Mouse (Mus musculus) testis, postnatal 14 days (tissue): ENCODE measurements around the gene Ankrd2.
"Not testable (repeated sequence)": the region's sequence is repeated elsewhere in the genome, so short reads cannot be mapped to it uniquely, and the experiment has no call there.

Experiments used
- DNase-seq: peaks from one replicate; pipeline ENCODE4 v3.0.0; 2021; ENCODE audit warnings: low spot score

The Ankrd2 gene

DNA sequence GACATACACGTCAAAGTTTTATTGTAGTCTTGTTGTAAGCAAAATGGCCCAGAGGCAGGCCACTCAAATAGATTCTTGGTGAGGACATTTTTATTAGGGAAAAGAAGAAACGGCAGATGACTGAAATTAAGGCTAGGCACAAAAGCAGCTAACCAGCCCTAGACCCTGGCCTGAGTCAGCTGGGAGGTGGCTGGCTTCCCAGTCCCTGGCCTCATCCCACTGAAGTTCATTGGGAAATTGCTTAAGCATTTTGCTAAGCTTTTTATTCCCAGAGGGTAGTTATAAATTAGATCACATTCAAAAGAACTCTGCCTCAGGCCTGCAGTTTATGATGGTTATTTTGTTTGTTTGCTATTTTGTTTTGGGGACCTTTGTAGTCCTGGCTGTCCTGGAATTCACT, 20.1 kb downstream of the Ankrd2 start:
- no peak for DNase-seq

DNA sequence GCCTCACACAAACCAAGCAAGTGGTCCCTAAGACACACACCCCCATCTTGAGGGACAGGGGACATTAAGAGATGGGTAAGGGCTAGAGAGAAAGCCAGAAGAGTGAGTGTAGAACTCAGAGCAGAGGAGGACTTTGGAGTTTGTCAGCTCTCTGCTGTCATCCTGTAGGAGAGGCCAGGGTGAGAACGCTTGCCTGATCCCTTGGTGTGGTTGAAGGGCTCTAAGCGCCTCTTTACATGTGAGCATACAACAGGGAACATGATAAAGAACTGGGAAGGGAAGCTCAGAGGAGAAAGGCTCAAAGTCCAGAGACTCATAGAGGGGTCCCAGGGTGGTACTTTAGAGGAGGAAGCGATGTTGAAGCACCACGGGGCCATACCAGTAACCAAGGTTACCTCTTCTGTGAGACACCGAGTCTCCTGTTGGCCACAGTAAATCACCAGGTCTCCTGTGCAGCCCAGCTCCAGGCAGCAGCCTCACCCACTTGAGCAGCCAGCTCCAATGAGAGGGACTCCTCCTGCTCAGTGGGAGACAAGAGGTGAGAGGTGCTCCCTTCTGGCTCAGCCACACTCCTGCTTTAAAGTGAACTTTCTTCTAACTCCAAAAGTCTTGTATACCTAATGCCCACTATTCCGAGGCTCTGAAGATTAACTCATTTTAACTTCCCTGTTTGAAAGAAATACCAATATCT, 21.1 kb downstream of the Ankrd2 start:
- no peak for DNase-seq

DNA sequence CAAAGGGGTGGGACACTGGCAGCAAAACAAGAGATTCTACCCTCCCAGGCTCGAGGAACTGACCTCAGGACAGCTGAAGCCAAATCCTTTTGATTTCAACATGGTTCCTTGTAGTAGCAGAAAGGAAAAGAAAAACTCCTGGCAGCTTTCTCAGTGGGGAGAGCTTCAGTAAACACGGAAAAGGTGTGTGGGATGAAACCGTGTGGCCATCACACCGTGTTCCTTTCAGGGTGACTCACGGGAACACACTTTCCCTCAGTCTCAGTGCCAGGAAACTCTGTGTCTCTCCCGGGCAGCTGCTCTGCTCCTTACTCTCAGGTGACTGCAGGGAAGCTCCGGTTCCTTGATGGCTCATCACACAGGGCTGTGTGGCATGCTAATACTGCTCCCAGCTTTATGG, 22.6 kb downstream of the Ankrd2 start:
- peak; percentile 48 for DNase-seq

DNA sequence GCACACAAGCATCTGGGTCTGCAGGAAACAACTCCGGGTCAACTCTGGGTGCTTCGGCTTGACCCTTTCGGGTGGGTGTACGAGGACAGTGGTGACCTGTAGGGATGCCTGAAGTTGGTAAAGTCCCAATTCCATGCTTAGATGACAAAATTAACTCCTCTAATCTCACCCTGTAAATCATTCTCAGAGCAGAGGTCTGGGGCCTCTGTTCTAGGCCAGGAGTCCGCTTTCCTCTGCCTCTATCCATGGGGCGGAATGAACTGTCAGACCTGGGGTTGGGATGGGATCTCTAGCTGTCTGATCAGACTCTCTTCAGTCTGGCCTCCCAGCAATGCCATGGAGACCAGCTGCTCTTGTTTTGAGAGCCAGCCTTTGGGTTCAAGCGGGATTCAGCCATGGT, 25.6 kb downstream of the Ankrd2 start:
- no peak for DNase-seq

DNA sequence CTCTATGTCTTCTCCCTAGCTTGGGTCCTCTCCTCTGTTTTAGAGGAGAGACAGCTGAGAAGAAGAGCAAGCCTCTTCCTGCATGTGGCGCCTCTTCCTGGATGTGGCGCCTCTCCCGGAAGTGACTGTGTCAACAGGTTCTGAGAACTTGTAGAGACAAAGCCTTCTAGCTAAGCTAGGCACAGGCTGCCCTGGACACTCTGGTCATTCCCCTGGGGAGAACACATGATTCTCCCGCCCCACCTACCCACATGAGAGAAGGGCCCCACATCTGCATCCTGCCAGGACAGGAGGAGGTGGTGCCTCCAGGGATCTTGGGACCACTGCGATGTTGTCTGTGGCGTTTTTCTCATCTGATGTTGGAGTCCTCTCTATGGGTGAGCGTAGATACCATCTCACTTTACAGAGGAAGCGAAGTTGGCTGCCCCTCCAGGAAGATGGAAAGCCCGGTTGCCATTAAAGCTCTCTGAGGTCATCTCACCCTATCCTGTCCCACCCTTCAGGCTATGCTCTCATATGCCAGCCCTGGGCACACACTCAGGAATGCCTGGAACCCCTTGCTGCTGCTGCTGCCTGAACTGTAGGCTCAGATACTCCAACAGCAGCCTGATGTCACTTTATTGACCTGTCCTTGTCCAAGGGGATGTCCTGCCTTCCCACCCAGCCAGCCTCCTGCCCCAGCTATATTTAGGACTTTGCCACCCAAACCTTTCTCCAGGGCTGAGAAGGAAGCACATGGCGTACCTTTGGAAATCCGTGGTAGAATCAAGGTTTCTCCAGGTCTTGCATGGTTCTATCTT, 32.8 kb downstream of the Ankrd2 start:
- no peak for DNase-seq

DNA sequence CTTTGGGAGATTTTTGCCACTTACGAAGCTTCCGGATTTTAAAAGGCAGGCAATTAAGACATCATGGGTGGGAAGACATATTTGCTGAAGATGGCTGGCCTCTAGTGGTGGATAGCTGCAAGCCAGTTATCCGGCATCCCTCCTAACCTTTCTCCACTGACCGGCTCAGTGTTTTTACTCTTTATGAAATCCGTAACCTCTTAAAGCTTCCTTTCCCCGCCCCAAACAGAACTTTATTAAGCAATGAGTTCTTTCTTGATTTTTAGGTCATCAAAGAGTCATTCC, 33.4 kb downstream of the Ankrd2 start:
- DNase-seq, result no peak

DNA sequence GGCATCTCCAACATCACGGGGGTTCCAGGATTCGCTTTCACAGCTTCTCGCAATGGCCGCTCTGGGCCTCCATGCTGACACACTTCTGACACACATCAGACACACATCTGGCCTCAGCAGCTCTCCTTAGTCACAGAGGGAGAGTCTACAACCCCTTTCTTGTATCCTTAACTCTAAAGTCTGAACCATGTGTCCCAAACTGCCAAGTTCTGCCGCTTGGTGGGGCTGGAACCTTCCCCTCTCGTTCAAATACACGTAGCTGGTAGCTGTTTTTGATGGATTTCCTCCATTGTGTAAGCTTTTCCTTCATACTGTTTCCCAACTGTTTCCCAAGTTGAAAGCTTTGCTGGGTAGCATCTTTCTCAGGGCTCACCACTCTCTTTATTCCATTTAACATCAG, 35.4 kb downstream of the Ankrd2 start:
- no peak for DNase-seq

DNA sequence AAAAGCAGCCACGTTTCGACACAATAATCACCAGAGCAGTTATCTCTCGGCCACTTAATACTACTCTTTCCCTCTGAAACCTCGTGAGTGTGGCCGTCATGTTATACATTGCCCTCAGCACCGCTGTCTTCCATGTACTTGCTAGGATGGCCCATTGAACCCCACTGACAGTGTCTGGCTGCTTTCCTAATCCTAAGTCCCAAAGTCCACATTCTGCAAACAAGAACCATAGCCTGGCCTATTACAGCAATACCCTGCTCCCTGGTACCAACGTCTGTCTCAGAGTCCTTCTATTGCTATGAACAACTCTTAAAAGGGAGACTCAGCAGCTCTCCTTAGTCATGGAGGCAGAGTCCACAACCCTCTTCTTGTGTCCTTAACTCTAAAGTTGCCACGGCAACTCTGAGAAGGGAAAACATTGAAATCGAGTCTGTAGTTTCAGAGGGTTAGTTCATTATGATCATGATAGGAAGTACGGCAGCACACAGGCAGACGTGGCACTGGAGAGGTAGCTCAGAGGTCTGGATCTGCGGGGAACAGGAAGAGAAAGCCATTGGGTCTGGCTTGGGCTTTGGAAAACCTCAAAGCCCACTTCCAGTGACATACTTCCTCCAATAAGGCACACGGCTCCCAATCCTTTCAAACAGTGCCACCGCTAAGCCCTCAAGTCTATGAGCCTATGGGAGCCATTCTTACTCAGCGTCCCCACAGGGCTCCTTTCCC, 36.2 kb downstream of the Ankrd2 start:
- DNase-seq, result no peak

DNA sequence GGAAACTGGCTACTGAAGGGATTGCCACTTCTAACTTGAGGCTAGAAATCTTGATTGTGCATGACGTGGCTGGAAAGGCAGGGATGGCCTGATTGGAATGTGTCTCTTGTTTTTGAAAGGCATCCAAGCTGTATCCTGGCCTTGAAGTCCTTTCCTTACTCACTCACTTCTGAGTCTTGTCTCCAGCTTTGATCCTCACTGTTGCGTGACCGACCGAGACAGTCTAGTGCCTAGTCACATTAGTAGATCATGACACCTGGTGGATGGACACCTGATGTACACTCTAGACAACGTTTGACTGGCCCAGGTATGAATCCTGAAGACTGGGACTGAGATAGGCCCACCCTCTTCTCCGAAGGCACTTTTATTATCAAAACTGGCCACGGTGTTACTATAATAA, 37.0 kb downstream of the Ankrd2 start:
- DNase-seq, result no peak

DNA sequence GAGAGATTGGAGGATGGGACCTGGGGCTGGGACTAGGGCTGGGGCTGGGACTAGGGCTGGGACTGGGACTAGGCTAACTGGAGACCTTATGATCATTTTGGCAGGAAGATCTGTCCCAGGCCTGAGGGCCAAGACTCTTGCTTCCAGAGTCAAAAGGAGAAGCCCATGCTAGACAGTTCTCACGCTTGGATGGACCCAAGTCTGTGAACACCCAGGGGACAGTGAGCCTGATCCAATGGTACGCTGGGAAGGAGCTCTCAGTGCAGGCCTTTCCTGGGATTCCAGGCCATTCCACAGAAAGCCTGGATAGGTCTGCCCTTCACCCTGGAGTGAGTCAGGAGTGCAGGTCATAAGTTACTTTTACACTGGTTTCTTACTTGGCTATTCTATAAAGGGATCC, 39.3 kb downstream of the Ankrd2 start:
- DNase-seq, result no peak

DNA sequence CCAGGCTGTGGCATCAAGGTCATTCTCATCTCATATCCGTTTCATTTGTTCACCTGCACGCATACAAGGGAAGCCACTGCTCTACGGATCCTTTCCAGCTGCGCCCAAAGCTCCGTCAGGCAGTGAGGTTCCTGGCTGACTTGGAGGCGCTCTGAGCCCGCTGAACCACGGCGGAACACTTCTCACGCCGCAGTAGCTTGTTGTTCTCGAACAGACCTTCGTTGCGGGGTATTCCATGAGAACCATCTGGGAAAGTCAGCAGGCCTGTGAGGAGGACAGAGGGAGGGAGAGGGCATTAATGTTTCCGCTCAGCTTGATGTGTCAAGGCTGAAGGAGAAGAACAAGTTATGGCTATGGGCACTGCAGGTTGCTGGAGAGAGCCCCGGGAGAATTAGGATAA, 40.2 kb downstream of the Ankrd2 start:
- no peak for DNase-seq

DNA sequence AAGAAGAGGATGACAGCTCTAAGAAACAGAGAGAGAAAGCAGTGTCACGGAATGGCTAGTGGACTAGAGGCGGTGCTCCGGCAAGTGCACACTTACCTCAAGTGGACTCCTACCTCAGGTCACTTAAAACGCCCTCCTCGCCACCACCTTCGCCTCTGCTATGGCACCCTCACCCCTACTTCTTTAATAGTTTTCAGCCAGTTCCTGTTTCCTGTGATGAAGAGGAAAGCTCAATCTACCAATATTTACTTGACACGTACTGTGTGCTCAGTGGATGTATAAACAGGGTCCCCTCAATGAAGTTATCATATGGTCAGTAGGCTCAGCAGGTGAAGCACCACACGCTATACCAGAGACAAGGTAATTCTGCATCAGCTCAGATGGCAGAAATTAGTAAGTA, 42.8 kb downstream of the Ankrd2 start:
- no peak for DNase-seq

DNA sequence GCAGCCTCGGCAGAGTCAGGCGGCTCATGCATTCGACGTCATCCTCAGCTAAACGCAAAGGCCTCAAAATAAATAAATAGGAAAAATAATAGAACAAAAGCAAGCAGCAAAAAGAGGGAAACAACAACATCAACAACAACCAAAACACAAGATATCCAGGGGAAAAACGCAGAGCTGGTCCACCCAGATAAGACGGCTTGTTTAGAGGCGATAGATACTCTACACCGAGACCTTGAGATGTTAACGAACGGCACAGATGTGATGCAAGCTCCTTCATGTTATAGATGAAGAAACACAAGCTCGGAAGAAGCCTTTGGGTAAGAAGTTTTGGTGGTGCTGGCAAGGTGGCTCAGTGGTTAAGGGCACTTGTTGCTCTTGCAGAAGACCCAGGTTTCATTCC, 43.2 kb downstream of the Ankrd2 start:
- no peak for DNase-seq

DNA sequence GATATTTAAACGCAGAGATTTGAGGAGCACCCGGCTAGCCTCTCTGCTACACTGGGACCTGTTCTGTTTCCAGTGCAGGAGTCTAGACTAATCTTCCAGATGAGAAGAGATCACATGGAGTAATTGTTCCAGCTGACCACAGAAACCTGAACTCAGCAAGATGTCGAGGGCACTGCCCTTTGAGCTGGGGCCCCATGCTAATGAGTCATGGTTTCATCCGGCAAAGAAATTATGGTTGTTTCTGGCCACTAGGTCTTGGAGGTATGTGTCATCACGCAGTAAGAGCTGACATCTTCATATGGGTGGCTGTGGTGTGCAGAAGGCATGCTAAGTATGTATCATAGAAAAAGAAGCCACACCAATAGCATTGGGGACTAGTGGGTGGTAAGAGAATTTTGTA, 44.1 kb downstream of the Ankrd2 start:
- DNase-seq, result no peak

DNA sequence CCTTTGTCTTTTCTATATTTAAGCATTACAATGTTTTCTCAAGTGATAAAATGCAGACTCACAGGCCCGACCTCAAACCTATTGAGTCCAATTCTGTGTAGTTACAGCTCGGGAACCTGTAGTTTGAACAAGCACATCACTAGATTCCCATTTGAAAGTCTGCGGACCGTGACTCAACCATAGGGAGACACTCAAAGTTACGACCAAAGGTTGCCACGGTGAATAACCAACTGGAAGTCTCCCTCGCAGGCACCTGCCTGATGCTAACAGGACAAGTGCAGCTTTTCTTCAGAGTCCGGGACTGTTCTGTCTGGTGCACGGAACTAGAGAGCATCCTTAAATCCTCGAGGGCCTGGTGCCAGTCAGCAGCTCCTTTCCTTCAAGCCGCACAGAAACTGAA, 44.7 kb downstream of the Ankrd2 start:
- DNase-seq, result no peak

DNA sequence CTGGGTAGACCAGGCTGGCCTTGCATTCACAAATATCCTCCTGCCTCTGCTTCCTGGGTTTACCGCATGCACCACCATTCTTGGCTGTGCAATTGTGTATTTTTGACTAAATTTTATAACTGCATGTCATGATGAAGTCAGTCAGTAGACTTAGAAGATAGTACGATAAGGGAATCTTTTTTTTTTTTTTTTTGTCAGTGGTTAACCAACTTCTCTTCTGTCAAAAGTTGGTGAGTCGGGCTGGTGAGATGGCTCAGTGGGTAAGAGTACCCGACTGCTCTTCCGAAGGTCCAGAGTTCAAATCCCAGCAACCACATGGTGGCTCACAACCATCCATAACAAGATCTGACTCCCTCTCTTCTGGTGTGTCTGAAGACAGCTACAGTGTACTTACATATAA, 45.8 kb downstream of the Ankrd2 start:
- DNase-seq, result not testable (repeated sequence)

DNA sequence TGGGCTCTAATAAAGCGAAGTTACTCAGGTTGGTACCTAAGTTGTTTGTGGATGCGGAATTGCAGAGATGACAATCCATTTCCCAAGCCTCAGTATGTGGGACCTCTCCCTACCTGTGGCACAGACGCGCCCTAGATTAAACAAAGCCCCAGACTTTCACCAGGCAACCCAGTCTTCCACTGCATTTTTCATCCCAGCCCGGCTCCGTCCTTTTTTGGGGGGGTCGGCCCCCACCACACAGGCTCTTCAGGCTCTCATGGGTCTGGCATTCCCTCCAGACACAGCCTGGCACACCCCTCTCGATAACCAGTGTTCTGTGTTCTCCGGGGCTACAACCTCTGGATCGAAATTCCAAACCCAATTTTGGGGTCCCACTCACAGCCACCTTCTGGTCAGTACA, 49.9 kb downstream of the Ankrd2 start:
- no peak for DNase-seq

DNA sequence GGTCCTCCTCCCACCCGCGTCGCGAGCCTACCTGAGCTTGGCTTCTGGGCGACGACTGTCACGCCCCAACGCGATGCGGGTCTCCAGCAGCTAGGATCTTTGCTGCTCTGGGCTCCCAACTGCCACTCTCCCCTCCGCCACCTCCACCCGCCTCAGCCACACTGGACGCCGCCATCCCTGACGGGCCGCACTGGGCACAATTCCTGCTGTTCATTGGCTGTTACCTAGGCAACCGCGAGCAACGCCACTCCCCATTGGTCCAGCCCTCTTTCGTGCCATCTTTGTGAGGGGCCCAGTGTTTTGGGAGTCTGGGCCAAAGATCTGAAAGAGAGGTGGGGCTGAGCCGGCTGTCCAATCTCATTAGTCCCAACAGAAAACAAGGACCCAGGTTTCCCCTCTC, 50.4 kb downstream of the Ankrd2 start, which contains the start of gene Morn4:
TSS of gene Morn4 (minus strand) at position 192 of the 400 bp plus-strand sequence.
- DNase-seq, result peak; percentile 90

DNA sequence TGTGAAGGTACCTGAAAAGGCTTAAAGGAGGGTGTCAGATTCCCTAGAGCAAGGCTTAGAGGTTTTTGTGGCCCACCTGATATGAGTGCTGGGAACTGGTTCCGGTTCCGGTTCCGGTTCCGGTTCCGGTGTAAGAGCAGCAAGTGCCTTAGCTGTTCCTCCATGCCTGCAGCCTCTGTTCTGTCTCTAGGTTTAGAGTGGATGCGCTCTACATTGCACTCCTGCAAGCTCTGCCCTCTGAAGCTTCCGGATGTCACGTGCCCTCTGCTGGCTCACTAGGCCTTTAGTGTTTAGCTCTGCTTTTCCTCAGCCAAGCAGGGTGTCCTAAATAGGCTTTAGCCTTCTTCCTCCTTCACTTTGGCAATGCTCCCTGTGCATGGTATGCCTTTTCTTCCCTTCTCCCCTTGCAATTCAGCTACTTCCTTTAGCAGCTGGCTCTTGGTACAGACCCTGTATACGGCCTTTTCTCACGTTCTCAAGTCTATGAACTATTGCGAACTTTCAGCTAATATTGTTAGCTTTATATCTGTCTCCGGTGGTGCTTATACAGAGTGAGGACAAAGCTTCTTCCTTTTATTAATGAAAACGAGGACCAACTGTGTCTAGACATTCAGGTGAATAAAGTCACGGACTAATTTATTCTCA, 53.4 kb downstream of the Ankrd2 start:
- DNase-seq, result peak; percentile 76

DNA sequence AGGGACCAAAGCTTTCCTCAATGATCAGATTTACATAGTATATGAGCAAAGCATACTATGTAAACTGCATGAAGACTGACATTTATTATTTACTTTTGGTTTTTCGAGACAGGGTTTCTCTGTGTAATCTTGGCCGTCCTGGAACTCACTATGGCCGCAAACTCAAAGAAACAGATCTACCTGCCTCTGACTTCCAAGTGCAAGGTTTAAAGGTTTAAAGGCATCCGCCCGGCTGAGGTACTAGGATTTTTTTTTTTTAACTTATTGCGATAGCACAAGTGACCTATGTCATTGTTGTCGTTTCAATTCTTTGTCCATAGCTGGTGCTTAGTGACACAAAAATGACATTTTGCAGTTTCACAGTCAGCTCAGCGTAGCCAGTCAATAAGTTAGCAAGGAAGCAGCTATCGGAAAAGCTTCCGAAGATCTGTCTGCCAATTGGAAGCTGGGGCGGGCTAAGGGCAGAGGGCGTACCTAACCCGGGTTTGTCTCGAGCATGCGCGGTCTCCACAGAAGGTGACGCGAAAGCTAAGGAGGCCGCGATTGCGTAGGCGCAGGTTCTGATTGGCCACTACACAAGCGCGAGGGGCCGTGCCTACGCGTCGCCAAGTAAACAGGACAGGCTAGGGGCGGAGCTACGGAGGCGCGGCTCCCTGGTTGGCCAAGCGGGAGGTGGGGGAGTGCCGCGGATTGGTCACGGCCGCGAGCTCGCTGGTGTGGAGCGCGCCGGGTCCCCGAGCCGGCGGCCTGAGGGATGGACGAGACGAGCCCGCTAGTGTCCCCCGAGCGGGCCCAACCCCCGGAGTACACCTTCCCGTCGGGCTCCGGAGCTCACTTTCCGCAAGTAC, 54.2 kb downstream of the Ankrd2 start, which contains the start of gene Pi4k2a:
TSS of gene Pi4k2a (plus strand) at position 723 of the 848 bp plus-strand sequence.
- peak; percentile 100 for DNase-seq

DNA sequence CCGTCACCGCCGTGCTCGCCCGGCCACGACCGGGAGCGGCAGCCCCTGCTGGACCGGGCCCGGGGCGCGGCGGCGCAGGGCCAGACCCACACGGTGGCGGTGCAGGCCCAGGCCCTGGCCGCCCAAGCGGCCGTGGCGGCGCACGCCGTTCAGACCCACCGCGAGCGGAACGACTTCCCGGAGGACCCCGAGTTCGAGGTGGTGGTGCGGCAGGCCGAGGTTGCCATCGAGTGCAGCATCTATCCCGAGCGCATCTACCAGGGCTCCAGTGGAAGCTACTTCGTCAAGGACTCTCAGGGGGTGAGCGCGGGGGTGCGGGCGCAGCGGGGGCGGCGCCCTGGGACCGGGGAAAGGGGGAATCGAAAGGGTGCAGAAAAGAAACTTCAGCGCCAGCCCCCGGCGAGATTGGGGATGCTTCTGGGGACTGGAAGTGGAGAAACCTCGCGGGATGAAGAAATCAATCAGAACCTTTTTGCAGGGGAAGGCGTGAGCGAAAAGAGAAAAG, 54.9 kb downstream of the Ankrd2 start:
- peak; percentile 77 for DNase-seq
